Mouse (Mus musculus) kidney, embryonic 16.5 days (tissue): ENCODE measurements at regions not wholly inside any gene's neighbourhood (a gene's known extent, or its start where the extent isn't known, plus 50 kb on each side); places are given as distances from the start of the nearest gene placed in this dataset.

Source experiments
- ATAC-seq: fragments of 200-750 bp; cut with Nextera tagmentation; 2 replicates; pipeline ENCODE4 v1.8.0; 2017; ENCODE audit warnings: moderate TSS enrichment; ENCODE audit not compliant: low FRiP score, low TSS enrichment
- H3K27ac ChIP-seq: fragments of 300-500 bp; sonication (generic); 2 replicates; pipeline ENCODE4 v1.5.1; 2014; ENCODE audit warnings: low read length
- H3K27me3 ChIP-seq: fragments of 300-500 bp; sonication (generic); 2 replicates; pipeline ENCODE4 v1.6.1; 2014; ENCODE audit warnings: low read length, control low read depth, mixed read lengths; ENCODE audit not compliant: insufficient read depth
- H3K36me3 ChIP-seq: fragments of 300-500 bp; sonication (generic); 2 replicates; pipeline ENCODE4 v1.6.1; 2014; ENCODE audit warnings: low read length, control low read depth, mixed read lengths; ENCODE audit not compliant: insufficient read depth
- H3K4me1 ChIP-seq: fragments of 300-500 bp; sonication (generic); 2 replicates; pipeline ENCODE4 v1.6.1; 2014; ENCODE audit warnings: low read length, control low read depth, mixed read lengths; ENCODE audit not compliant: insufficient read depth
- H3K4me2 ChIP-seq: fragments of 300-500 bp; sonication (generic); replicated peaks from 2 replicates; pipeline ENCODE4 v1.6.1; 2014; ENCODE audit warnings: low read depth, low read length
- H3K4me3 ChIP-seq: fragments of 300-500 bp; sonication (generic); 2 replicates; pipeline ENCODE4 v1.5.1; 2014; ENCODE audit warnings: mild to moderate bottlenecking, low read length
- H3K9ac ChIP-seq: fragments of 300-500 bp; sonication (generic); replicated peaks from 2 replicates; pipeline ENCODE4 v1.6.1; 2014; ENCODE audit warnings: low read length
- H3K9me3 ChIP-seq: fragments of 300-500 bp; sonication (generic); 2 replicates; pipeline ENCODE4 v1.6.1; 2016; ENCODE audit warnings: low read length, control low read depth
- WGBS: fragments of 180-500 bp; shearing (Covaris S2); extraction: QIAGEN DNeasy Blood & Tissue Kit; methylation state at CpG from one replicate; pipeline ENCODE4 v1.1.7; 2014; 5-methylcytosine and 5-hydroxymethylcytosine counted together

- H3K4me1 ChIP-seq: no peaks in the 10 kb centered on the region
- no peak overlapping the region for H3K4me2 ChIP-seq
- H3K27me3 ChIP-seq: no peaks in the 10 kb centered on the region
- no peak overlapping the region for H3K27ac ChIP-seq
- H3K9me3 ChIP-seq: no peaks in the 10 kb centered on the region
- no peak overlapping the region for H3K4me3 ChIP-seq
- H3K36me3 ChIP-seq: no peaks in the 10 kb centered on the region
- ATAC-seq: no peak
- no peak overlapping the region for H3K9ac ChIP-seq
- 60% methylated on average over 4 of the region's 4 CpGs for whole genome bisulfite sequencing
These were observed 1051.9 kb upstream of the Flrt2 start for GRCm38 (mm10) chr12:94640153-94640552.

GRCm38 (mm10) chr12:94645302-94645701 lies 1046.7 kb upstream of the Flrt2 start:
- 67% methylated on average over 2 of the region's 2 CpGs for WGBS
- Histone ChIP-seq H3K27ac (no peak overlapping the region), H3K36me3 (no peaks in the 10 kb centered on the region)

GRCm38 (mm10) chr12:94670035-94670434 lies 1022.0 kb upstream of the Flrt2 start:
- Histone ChIP-seq H3K4me1 (no peaks in the 10 kb centered on the region), H3K36me3 (no peaks in the 10 kb centered on the region), H3K9ac (no peak overlapping the region), H3K4me2 (no peak overlapping the region), H3K4me3 (no peak overlapping the region), H3K9me3 (no peaks in the 10 kb centered on the region), H3K27ac (no peak overlapping the region), H3K27me3 (no peaks in the 10 kb centered on the region)
- ATAC-seq: no peak
- 85% methylated on average over 1 of the region's 1 CpGs for whole genome bisulfite sequencing

More at GRCm38 (mm10) chr12:94645302-94645701, 1046.7 kb upstream of the Flrt2 start:
- no peaks in the 10 kb centered on the region for H3K9me3 ChIP-seq
- H3K9ac ChIP-seq: no peak overlapping the region
- ATAC-seq: no peak
- no peaks in the 10 kb centered on the region for H3K4me1 ChIP-seq
- H3K27me3 ChIP-seq: no peaks in the 10 kb centered on the region
- H3K4me3 ChIP-seq: no peak overlapping the region
- no peak overlapping the region for H3K4me2 ChIP-seq

- H3K36me3 ChIP-seq: no peaks in the 10 kb centered on the region
- H3K27ac ChIP-seq: no peak overlapping the region
- no peak overlapping the region for H3K4me2 ChIP-seq
- H3K4me3 ChIP-seq: no peak overlapping the region
- no peak overlapping the region for H3K9ac ChIP-seq
- H3K4me1 ChIP-seq: no peaks in the 10 kb centered on the region
- no peaks in the 10 kb centered on the region for H3K27me3 ChIP-seq
- H3K9me3 ChIP-seq: no peaks in the 10 kb centered on the region
- WGBS: 78% methylated on average over 2 of the region's 2 CpGs
- ATAC-seq: no peak
These were observed 1017.1 kb upstream of the Flrt2 start for GRCm38 (mm10) chr12:94674925-94675324.

- no peaks in the 10 kb centered on the region for H3K27me3 ChIP-seq
- H3K36me3 ChIP-seq: no peaks in the 10 kb centered on the region
- H3K9ac ChIP-seq: no peak overlapping the region
- H3K4me2 ChIP-seq: no peak overlapping the region
- WGBS: 81% methylated on average over 2 of the region's 2 CpGs
- no peaks in the 10 kb centered on the region for H3K4me1 ChIP-seq
- H3K4me3 ChIP-seq: no peak overlapping the region
- no peak overlapping the region for H3K27ac ChIP-seq
- no peak for ATAC-seq
- H3K9me3 ChIP-seq: no peaks in the 10 kb centered on the region
These were observed 1000.5 kb upstream of the Flrt2 start for GRCm38 (mm10) chr12:94691341-94692029.

- ATAC-seq: no peak
- Histone ChIP-seq H3K4me1 (0 out of 2 replicates have a peak, but pooled peaks cover 2% of the 10 kb centered on the region), H3K9me3 (no peaks in the 10 kb centered on the region), H3K9ac (no peak overlapping the region), H3K4me2 (no peak overlapping the region), H3K4me3 (no peak overlapping the region), H3K36me3 (no peaks in the 10 kb centered on the region), H3K27ac (no peak overlapping the region), H3K27me3 (no peaks in the 10 kb centered on the region)
- 79% methylated on average over 5 of the region's 5 CpGs for WGBS
These were observed 960.6 kb upstream of the Flrt2 start for GRCm38 (mm10) chr12:94731391-94731790.

- Histone ChIP-seq H3K27ac (no peak overlapping the region), H3K4me2 (no peak overlapping the region), H3K4me3 (no peak overlapping the region), H3K27me3 (no peaks in the 10 kb centered on the region), H3K36me3 (no peaks in the 10 kb centered on the region), H3K9me3 (no peaks in the 10 kb centered on the region), H3K9ac (no peak overlapping the region), H3K4me1 (0 out of 2 replicates have a peak, but pooled peaks cover 2% of the 10 kb centered on the region)
- ATAC-seq: no peak
- 81% methylated on average over 4 of the region's 4 CpGs for WGBS
These were observed 958.8 kb upstream of the Flrt2 start for GRCm38 (mm10) chr12:94733179-94733578.

GRCm38 (mm10) chr12:94737263-94737662 lies 954.8 kb upstream of the Flrt2 start:
- 81% methylated on average over 4 of the region's 4 CpGs for WGBS
- H3K4me2 ChIP-seq: no peak overlapping the region
- H3K36me3 ChIP-seq: no peaks in the 10 kb centered on the region
- no peak for ATAC-seq
- H3K4me1 ChIP-seq: no peaks in the 10 kb centered on the region
- no peak overlapping the region for H3K4me3 ChIP-seq
- no peak overlapping the region for H3K27ac ChIP-seq
- no peak overlapping the region for H3K9ac ChIP-seq
- no peaks in the 10 kb centered on the region for H3K9me3 ChIP-seq
- no peaks in the 10 kb centered on the region for H3K27me3 ChIP-seq

- no peak overlapping the region for H3K9ac ChIP-seq
- H3K4me2 ChIP-seq: no peak overlapping the region
- no peak for ATAC-seq
- H3K4me3 ChIP-seq: no peak overlapping the region
- WGBS: 74% methylated on average over 6 of the region's 6 CpGs
- no peaks in the 10 kb centered on the region for H3K4me1 ChIP-seq
- no peaks in the 10 kb centered on the region for H3K36me3 ChIP-seq
- no peak overlapping the region for H3K27ac ChIP-seq
- H3K27me3 ChIP-seq: no peaks in the 10 kb centered on the region
- H3K9me3 ChIP-seq: no peaks in the 10 kb centered on the region
These were observed 942.1 kb upstream of the Flrt2 start for GRCm38 (mm10) chr12:94749747-94750515.

- H3K4me1 ChIP-seq: no peaks in the 10 kb centered on the region
- 97% methylated on average over 2 of the region's 2 CpGs for WGBS
- H3K9ac ChIP-seq: no peak overlapping the region
- no peaks in the 10 kb centered on the region for H3K27me3 ChIP-seq
- H3K36me3 ChIP-seq: no peaks in the 10 kb centered on the region
- no peaks in the 10 kb centered on the region for H3K9me3 ChIP-seq
- H3K27ac ChIP-seq: no peak overlapping the region
- no peak overlapping the region for H3K4me3 ChIP-seq
- ATAC-seq: no peak
- no peak overlapping the region for H3K4me2 ChIP-seq
These were observed 936.3 kb upstream of the Flrt2 start for GRCm38 (mm10) chr12:94755754-94756153.
